Mouse (Mus musculus): ENCODE measurements at regions not wholly inside any gene's neighbourhood (a gene's known extent, or its start where the extent isn't known, plus 50 kb on each side); places are given as distances from the start of the nearest gene placed in this dataset.

DNA sequence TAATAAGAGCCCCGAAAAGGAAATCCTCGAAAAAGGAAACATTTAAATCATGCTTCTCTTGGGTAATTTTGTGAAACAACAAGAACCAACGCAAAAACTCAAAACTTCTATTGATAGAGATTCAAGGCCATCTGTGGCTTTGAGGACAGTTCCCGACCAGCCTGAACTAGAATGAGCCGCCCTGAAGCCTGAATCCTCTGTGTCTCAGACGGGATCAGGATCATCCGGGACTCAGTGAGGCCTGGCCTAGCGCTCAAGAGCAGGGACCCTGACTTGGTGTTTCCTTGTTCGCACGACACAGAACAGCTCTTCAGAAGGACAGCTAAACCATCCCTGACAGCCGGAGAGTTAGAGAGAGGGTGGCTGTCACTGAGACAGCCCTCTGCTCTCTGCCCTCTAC is 77.4 kb upstream of the Spin1 start:
- no peak for TF ChIP-seq ZC3H11A (IDR thresholded peaks at IDR 0.05; ENCODE audit: borderline replicate concordance, low read depth, low read length)
- no peak for TF ChIP-seq CHD2 (IDR thresholded peaks at IDR 0.05; ENCODE audit: low read depth, low read length)
